Mouse (Mus musculus) megakaryocyte, adult 5-6 weeks (primary cell): ENCODE data around the gene Mab21l3. TPM values are rescaled to one million over a fixed set of nuclear protein-coding genes. Genes with fewer than 3 reads are reported as not detected.

Experiments used
- ATAC-seq: 2 replicates; pipeline ENCODE4 v1.8.0; 2016; ENCODE audit warnings: mild to moderate bottlenecking, inconsistent platforms; ENCODE audit not compliant: poor library complexity, severe bottlenecking
- total RNA-seq, 2 experiments: library from RNA; stranded (forward) in 1 of 2; stranded (reverse) in 1 of 2; fragments of 153-499, 151-499 nt in 1 of 2; fragments of 221-1000, 200-1000 nt in 1 of 2; gene quantifications; 2 replicates each; pipeline versions ENCODE4 v1.2.3 to v1.2.4; 2015 to 2017

Mab21l3 gene
- total RNA-seq, 2 experiments from 2014 or later, result not detected

DNA sequence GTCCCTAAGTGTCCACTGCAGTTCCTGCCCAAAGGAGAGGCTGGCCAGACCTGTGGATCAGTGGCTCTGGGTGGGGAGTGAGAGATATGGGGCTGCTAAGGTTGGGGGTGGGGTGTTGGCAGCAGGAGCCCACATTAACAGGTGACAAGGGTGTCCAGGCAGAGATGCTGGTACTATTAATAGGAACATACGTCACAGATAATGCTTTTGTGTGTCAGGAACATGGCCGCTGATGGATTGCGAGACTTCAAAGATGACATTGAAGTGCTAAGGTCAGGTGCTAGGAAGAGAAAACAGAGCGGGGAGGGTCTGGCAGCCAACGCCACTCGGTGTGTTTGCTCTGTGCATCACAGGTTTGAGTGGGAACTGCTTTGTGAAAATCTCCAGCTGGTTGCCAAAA, 44.4 kb downstream of the Mab21l3 start:
- no peak for ATAC-seq

DNA sequence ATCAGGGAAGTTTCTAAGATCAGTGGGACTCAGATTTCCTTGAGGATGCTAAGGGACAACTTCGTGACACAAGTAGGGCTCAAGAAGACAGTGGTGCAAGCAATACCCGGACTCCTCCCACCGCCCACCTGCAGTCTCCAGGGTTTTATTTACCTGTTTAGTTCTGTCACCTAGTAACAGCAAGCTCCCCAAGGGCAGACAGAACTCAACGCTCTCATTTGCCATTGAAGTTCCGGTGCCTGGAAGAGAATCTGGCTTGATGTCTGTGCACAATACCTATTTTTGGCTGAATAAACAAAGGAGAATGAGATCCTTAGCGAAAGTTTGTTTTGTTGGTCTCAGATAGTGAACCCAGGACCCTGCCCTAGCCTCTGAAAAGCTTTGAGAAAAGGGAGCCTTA, 45.0 kb downstream of the Mab21l3 start:
- ATAC-seq, result no peak

DNA sequence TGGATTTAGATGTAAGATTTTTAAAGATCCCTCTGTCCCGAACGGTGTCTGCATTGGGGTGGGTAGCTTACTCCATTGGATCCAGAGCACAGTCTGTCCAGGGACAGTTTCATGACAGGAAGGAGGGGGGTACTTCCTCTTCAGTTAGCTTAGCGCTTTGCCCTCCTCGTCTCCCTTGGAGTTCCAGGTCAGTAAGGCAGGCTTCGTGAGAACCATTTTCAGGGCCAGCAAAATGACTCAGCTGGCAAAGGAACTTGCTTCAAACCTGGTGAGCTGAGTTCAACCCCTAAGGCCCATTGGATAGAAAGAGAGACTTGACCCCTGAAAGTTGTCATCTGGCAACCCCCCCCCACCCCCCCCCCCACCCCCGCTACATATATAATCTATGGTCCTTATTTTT, 46.0 kb downstream of the Mab21l3 start:
- no peak for ATAC-seq

GRCm38 (mm10) chr3:101800596-101801018, 48.2 kb downstream of the Mab21l3 start:
- ATAC-seq, result no peak

DNA sequence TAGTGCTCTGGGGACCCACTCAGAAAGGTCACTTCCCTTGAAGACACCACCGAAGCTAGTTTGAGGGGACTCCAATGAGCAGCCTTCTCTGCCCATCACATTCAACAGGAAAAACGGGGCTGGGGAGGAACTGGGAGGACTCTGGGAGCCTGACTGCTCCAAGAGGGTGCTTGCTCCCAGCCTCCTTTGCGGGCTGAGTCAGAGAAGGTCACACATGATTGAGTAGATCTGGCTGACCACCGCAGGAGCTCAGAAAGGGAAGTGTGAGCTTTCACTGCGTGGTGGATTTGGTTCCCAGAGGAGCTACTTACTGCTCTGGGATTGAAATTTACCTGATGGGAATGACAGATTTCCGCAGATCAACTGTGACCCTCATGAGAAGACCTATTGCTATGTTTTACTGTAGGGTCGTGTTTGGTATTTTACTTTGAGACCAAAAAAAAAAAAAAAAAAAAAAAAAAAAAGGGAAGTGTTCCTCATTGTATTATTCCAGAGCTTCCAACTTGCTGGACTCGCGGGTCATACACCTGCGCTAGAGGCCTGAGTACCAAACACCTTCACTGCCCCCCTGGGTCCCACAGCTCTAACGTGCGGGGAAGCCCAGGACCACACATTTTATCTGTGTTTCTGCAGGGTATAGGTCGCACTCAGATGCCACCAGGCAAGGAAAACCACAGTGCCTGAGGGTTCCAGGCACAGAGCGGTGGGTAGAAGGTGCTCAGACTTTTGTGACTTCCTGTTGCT, 48.7 kb downstream of the Mab21l3 start:
- peak; percentile 91 for ATAC-seq

DNA sequence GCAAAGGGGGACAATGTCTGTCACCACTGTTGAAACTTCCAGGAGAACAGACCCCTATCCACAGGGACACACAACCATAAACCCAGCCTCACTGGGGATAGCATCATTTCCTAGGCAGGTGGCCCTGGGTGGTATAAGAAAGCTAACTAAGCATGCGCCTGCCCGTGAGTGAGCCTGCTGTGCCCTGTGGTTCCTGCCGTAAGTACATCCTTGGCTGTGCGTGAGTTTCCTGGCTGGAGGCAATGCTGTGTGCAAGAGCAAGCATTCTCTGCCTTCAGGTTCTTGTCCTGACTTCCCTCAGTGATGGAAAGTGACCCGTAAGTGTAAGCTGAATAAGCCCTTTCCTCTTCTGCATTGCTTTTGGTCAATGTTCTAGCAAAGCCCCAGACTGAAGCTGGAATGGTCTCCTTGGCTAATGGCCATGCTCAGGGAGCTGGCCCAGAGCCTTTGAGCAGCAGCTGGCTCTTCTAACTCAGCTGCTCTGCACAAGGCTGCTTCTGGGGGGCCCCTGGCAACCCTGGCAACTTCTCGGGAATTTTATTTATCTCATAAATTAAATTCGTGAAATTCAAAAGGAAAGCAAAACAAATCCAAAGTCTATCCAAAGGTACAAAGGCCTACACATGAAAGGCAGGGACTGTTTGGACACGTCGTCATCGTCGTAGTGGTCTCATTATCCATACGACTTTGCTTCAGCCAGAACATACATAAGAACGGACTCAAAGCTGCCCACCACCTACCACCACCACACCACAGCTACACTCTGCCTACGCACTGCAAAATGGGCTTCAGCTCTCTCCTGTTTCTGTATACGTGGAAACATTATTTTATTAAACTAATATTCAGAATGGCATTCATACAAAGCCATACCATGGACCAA, 50.7 kb downstream of the Mab21l3 start:
- no peak for ATAC-seq

DNA sequence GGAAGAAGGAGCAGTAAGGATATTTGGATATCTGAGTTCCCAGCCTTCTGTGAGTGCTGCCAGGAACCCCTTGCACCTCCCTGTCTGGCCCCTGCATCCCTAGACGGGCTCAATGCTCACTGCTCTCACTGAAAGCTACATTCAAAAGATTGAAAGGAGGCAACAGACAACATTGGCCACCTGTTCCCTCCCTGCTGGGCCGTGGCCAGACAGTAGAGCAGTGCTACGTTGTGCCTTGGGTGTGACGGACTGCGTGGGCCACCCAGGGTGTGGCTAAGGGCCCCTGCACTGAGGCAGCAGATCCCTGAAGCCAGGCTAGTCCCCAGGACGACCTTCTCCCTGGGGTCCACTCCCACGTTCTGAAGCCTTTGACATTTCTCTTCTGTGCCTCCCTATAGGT, 52.5 kb downstream of the Mab21l3 start:
- ATAC-seq, result no peak

- no peak for ATAC-seq
Observed at GRCm38 (mm10) chr3:101795387-101796039, 53.2 kb downstream of the Mab21l3 start.

GRCm38 (mm10) chr3:101794666-101795065, 54.1 kb downstream of the Mab21l3 start:
- no peak for ATAC-seq

GRCm38 (mm10) chr3:101794026-101794425, 54.7 kb downstream of the Mab21l3 start:
- ATAC-seq, result no peak

DNA sequence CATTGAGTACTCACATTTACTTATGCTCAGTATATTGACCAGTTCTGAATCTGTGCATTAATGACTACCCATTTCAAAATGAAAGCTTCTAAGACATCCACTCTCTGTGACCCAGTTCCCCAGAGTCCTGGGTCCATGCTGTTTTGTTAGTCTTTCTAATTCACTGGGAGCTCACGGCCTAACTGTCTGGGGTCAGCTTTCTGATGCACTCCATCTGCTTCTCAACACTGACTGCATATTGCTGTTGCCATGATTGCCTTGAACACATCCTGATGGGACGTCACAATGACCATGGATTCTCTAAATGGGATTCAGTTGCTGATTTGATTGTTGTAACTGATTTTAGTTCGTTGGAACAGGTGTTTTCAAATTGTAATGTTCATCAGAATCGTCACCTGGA, 56.6 kb downstream of the Mab21l3 start:
- no peak for ATAC-seq

DNA sequence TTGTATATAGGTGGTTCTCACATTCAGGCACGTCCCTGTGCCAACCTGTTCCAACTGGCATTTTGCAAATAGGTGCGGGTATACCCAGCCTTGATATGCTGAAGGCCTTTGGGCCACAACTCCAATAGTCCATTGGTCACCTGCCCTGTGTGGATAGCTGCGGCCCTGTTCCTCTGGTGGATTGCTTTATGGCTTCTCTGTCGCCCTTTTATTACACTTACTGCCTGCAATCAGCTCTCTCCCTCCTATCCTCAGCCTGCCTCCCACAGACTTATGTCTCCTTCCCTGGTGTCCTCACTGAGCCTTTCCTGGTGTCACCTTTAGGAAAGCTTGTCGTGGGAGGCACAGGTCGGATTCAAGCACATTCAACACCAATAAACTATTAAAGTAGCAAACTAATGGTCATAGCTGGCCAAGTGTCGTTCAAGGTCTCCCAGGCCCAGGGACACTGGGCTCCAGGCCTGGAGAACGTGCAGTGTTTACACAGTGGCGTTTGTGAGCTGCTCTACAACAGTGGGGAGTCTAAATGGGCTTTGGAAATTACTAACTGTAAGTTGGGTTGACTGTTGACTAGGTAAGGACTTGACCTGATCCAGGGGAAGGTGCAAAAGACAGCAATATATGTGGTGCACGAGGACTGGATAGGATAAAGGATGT, 63.9 kb downstream of the Mab21l3 start:
- no peak for ATAC-seq

GRCm38 (mm10) chr3:101783793-101784192, 65.0 kb downstream of the Mab21l3 start:
- ATAC-seq, result no peak

GRCm38 (mm10) chr3:101780874-101781483, 67.8 kb downstream of the Mab21l3 start:
- no peak for ATAC-seq

- ATAC-seq, result no peak
Observed at GRCm38 (mm10) chr3:101778896-101779665, 69.7 kb downstream of the Mab21l3 start.

DNA sequence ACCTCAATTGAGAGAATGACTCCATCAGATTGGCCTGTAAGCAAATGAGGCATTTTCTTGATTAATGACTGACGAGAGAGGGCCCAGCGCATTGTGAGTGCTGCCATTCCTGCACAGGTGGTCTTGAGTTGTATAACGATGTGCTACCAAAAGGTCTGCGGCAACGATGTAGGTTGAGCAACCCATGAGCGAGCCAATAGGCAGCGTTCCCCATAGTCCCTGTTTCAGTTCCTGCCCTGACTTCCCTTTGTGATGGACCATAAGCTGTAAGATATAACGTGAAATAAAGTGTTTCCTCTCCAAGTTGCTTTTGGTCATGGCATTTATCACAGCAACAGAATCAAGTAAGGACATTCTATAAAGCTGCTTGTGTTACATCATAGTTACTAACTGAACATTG, 73.0 kb downstream of the Mab21l3 start:
- peak; percentile 97 for ATAC-seq

GRCm38 (mm10) chr3:101770540-101770939, 78.2 kb downstream of the Mab21l3 start:
- ATAC-seq, result no peak

DNA sequence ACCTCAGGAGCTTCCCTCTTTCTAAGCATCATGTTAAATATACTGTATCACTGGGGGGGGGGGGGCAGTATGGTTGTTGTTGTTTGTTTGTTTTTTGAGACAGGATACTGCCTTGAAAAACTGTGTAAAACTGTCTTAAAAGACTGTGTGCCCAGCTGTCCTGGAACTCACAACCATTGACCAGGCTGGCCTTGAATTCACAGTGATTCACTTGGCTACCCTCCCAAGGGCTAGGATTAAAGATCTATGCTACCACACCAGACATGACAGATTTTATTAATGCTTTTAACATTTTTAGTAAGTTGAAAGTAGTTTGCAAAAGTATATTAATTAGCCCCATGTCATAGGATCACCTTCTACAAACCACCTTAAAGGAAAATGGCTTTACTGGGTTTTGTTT, 85.2 kb downstream of the Mab21l3 start:
- ATAC-seq, result no peak
